Mouse (Mus musculus) erythroblast, embryonic 14.5 days (primary cell): ENCODE results near the gene Slc45a3.

Experiments
- GATA1 ChIP-seq: IDR thresholded peaks from 2 replicates; pipeline ENCODE4 v1.6.1; 2012; ENCODE audit warnings: low read length, inconsistent platforms, mixed read lengths
- TAL1 ChIP-seq: IDR thresholded peaks from 3 replicates; pipeline ENCODE4 v1.6.1; 2012; ENCODE audit warnings: low read length, inconsistent platforms, mixed read lengths

- TF ChIP-seq GATA1: no peak
- TF ChIP-seq TAL1: no peak
Observed at GRCm38 (mm10) chr1:131992561-131993001, 29.8 kb downstream of the Slc45a3 start.
